Mouse (Mus musculus) cerebellum, adult (tissue): ENCODE data around the gene 1500011B03Rik.
"Not testable (repeated sequence)": the region's sequence is repeated elsewhere in the genome, so short reads cannot be mapped to it uniquely, and the experiment has no call there.

Experiments
- ATAC-seq: cut with Nextera tagmentation; 2 replicates; pipeline ENCODE4 v1.9.2; 2017; ENCODE audit warnings: mild to moderate bottlenecking, moderate library complexity, mixed read lengths; ENCODE audit not compliant: insufficient number of reproducible peaks, low FRiP score, low TSS enrichment

The 1500011B03Rik gene

DNA sequence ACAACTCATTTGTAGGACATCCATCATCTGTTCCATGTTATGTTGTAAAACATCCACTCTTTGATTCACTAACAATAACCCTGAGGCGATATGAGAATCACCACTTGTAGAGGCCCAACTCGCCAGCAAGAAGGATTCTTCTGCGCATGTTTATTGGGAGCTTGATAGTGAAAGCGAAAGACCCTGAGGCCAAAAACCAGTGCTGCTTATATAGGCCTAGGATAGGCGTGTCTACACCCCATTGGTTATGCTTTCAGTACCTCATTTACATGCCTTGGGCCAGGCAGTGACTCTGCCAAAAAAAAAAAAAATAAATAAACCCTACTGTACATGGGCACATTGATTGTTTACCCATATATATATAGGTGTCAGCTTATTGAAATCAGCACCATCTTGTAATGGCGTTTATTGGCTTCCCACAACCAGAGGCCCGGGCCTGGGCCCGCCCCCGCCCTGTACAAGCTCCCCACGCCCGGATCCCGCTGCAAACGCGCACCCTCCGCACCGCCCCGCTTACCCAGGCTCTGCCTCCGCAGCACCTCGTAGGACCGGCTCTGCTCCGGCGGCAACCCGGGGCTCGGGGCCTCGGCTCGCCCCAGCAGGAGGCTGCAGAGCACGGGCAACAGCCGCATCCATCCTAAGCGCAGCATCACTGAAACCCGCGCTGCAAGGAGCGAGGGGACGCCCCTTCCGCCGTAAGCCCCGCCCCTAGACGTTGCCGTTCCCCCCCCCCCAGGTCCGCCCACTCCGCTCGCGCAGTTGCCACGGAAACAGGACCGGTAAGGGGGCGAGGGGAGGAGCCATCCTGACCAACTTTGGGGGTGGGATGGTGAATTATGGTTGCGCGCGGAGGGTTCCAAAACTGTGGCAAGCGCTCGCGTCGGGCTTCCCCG, at the start of gene 1500011B03Rik:
TSS of gene 1500011B03Rik (minus strand) at position 673 of the 893 bp plus-strand sequence.
- peak; percentile 68 for ATAC-seq

DNA sequence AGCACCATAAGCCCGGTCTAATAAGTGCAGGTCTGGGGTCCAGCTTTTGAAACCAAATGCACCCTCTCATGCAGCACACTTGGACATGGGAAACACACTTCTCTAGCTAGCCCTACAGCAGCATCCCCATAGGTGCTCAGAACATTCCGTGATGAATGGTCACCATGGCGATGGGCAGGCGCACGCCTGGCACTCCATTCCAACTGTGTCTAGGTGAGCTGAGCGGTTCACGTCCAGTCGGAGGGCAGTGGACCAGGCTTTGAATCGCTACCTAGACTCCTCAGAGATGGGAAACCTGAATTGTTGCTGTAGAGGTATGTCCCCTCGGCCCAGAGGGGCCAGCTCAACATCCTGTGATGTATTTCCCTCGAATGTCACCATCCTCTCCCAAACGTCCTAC, 42.0 kb upstream of the 1500011B03Rik start:
- ATAC-seq, result no peak

DNA sequence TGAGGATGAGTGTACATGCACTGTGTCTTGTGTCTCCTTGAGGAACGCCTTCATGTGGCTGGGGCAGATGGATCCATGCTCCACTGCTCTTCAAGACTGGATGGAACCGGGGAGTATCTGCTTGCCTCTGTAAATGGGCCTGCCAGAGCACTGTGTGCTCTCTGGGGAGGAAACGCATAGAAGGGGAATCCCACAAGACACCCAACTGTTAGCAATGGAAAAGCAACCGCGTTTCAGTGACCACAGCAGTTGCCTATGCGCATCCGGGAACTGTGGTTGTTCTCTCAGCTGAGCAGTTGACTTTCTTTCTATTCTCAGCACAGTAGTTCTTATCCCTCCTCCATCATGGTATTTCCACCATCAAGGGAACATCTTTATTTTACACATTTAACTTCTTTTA, 41.5 kb upstream of the 1500011B03Rik start:
- no peak for ATAC-seq

DNA sequence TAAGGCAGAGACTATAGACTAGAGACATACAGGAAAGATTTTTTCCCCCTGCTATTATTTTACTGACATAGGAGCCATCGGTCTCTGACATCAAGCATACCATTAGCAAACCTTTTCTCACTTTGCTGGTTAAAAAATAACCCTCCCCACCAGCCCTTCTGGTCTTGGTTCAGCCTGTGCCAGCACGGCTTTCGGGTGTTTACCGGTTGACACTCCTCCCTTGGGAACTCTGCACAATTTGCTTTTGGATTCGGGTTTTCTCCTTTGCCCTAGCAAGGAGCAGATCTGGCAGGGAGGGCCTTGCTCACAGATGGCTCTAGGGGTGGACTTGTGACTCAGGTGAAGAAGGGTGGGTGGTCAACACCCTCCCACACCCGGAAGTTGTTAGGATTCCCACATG, 38.5 kb upstream of the 1500011B03Rik start:
- no peak for ATAC-seq

DNA sequence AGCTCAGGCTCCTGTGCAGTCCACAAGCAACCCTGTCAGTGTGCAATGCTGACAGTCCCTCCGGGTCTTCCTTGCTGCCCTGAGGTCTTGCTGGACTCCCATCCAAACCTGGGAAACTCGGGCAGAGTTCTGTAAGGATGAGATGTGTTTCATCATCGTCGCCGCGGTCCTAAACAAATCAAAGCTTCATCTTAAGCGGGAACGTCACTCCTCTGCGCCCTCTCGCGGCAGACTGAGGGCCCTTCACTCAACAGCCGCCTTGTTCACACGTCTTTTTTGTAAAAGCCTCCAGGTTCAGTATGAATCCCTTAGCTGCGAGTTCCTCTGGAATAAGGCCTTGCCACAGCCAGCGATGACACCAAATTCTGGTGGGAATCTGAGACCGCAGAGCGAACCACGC, 36.0 kb upstream of the 1500011B03Rik start:
- ATAC-seq, result peak; percentile 45; the same call in 1 of the 2 replicates

DNA sequence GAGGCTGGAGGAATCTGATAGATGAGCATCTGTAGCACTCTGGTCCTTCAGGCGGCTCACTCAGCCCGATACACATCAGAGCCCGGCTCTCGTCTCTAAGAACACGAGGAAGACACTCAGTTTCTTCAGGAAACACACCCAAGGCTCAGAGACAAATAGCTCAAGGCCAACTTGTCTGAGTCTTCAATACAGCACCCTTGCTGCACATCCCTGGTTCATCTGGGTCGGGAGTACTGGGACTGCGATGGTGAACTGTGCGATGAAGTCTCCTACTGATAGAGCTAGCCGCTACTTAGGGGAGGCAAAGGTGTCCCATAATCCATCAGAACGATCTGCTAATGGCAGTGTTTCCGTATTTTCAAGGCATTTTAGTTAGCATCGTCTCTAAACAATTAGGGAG, 35.3 kb upstream of the 1500011B03Rik start, which contains the start of gene Gm9936:
TSS of gene Gm9936 (minus strand) at position 101 of the 400 bp plus-strand sequence.
- no peak for ATAC-seq

DNA sequence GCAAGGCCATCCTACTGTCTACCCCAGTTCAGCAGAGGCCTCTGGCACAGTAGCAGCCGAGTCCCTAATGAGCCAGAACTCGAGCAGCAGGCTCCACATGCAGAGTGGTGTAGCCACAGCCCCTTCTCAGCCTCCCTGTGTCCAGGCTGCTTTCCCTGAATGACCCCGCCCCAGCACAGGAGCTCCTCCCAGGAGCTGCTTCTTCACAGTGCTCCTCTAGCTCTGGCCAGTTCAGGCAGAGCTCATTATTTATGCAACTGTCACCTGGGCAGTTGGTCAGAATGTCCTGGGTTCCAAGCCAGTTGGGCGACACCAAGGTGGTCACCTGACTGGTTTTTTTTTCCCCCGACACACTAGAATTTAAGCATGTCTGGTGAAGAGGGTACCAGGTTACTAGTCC, 30.1 kb upstream of the 1500011B03Rik start, which contains the start of gene 4930519G04Rik:
TSS of gene 4930519G04Rik (plus strand) at position 301 of the 400 bp plus-strand sequence.
- ATAC-seq, result not testable (repeated sequence)

DNA sequence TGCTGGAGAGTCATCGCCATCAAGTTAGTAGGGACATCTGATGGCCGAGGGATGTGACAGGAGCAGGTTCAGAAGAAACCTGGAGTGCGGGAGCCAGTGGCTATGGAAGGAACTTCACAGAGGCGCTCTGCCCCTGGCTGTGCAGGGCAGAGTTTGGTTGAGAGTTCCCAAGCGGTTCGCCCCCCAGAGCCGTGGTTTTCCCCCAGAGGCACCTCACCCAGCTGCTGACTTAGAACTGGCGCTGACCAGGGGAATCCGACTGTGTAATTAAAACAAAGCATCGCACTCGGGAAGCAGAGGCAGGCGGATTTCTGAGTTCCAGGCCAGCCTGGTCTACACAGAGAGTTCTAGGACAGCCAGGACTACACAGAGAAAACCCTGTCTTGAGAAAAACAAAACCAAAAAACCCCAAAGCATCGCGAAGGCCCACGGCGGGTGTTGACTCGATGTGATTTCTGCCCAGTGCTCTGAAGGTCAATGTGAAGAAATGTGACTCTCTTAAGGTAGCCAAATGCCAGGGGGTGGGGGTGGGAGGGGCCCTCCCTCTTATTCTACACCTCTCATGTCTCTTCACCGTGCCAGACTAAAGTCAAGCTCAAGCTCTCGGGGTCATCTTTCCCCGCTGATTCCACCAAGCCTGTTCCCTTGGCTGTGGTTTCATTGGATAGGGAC, 28.4 kb upstream of the 1500011B03Rik start:
- no peak for ATAC-seq

DNA sequence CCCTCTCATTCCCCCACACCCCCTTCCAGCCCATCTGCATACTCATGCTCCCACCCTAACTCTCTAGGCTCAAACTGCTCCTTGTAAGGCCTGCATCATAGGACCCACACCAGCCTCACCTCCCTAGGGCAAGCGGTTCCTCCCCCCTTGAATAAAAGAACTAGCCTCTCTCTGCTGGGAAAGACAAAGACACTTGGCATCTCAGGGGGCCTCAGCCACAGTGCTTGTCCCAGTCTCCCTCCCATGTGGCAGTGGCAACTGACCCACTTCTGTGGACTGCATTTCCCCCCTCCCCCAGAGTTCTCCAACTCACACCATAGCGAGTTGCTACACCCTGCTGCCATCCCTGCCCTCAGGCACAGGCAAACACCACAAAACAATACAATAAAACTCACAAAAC, 21.1 kb upstream of the 1500011B03Rik start:
- ATAC-seq, result not testable (repeated sequence)

DNA sequence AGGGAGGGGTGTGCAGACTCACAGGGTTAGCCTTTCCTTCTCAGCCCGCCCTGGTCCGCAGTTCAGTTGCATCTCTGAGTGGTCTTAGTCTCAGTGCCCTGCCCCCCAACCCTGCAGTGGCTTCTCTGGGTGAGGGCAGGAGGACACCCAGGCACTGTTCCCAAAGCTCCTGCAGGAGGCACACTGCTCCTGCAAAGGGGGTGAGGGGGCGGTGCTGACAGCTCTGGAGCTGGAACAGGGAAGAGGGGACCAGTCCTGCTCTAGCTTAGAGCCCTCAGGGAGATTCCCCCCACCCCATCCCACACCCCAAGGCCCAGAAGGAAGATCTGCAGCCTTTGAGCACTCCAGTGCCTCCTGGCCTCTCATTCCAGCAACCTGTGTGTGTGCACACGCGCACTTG, 19.4 kb upstream of the 1500011B03Rik start:
- ATAC-seq, result no peak

DNA sequence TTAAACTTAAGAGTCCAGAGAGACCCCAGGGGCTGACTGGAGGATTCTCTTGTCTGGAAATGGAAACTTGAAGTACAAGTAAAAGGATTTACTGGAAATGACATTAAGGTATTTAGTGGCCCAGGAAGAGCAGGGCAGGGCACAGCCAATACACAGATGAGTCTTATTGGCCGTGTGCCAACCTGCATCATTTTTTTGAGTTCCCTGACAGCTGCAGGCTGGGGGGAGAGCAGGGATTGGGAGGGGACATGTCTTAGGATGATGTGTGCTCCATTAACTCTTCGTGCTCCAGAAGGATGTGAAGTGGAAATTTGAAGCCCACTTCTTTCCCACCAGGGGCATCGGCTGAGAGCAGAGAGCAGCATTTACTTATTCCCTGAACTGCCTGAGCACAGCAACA, 18.9 kb upstream of the 1500011B03Rik start:
- ATAC-seq, result not testable (repeated sequence)

DNA sequence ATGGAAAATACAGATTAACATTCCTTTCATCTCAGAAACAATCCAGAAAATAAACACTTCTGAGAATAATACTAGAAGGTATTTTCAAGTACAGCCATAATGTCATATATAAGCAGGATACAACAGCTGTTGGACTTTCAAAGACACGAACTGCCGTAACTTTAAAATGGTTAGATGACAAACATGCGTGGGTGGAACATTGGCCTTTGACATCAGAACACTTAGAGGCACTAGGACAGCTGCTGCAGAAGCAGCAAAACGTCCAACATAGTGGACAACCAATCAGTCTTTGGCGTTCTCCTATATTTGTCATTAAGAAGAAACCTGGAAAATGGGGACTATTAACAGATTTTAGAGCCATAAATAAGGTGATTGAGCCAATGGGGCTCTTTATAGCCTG, 17.2 kb upstream of the 1500011B03Rik start:
- ATAC-seq, result not testable (repeated sequence)

DNA sequence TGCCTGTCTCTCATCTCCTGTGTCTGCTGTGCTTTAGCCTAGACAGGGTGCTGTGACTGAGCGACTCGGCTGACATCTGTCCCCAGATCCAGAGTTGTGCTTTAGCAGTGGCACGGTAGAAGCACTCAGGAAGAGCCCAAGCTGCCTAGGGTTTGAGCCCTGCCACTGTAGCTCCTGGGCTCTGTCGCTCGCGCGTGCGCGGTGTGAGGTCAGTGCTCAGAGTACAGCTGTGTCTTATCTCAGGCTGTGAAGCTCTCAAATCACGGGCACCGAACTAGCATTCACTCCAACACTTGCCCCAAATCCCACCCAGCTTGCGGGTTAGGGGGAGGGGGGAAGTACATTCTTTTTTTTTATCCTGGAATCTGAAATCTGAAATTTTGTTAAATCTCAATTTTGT, 13.6 kb upstream of the 1500011B03Rik start:
- no peak for ATAC-seq

DNA sequence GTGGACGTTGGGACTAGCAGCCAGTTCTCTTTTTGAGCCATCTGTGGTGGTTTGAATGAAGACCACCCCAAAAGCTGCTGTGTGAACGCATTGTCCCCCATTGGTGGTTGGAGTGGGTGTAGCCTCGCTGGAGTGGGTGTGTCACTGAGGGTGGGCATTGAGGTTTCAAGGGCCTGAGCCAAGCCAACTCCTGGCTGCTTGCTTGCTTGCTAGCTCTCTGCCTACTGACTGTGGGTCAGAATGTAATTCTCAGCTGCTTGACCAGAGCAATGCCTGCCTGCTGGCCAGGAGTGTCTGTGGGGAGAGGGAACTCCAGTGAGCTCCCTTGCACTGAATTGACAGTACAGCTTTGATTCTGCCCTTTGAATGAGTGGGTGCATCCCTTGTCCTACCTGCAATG, 6.5 kb upstream of the 1500011B03Rik start:
- no peak for ATAC-seq

DNA sequence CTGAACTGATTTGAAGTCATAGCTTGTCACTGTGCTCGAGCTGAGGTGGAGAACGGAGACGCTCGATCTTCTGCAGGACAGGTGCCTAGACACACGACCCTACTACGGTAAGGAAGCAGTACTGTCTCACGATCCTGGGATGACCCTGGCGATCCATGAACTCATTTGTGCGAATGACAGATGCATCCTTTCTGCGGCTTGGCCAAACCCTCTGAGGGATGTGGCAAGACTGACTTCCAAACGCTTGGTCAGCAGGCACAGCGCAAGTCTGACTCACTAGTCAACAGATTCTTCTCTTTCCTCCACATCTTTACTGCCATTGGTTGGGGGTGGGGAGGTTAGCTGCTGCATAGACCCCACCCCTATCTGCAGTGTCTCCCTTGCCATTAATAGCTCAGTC, 4.2 kb upstream of the 1500011B03Rik start:
- no peak for ATAC-seq

DNA sequence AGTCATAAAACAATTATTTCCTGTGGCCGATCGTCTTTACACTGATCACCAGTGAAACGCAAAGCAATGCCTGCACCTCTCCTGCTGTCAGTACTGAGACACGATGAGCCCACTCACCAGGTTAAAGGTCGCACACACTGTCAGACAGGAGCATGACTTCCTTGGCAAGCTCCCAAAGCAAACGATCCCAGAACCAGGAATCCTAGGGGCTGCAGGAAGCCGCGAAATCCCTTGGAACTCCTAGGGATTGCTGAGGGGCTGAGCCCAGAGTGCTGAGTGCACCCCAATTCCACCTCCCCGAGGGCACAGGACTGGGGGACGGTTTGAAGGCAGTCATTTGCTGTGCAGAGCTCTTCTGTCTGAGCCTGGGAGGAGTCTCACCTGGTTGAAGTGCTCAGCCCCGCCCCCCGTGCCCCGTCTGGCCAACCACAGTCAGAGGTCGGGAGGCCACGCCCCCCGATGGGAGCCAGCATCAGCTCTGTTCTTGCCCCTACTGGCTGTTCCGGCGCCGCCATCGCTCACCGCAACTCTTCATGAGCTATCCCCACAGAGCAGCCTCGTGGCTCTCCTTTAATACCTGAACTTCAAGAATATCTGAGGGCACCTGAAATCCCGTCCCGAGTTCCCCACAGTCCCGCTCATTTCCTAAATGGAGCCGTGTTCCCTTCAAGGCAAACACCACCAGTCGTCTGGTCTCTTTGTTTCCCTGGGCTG, 2.9 kb upstream of the 1500011B03Rik start:
- ATAC-seq, result peak; percentile 74; the same call in 1 of the 2 replicates

DNA sequence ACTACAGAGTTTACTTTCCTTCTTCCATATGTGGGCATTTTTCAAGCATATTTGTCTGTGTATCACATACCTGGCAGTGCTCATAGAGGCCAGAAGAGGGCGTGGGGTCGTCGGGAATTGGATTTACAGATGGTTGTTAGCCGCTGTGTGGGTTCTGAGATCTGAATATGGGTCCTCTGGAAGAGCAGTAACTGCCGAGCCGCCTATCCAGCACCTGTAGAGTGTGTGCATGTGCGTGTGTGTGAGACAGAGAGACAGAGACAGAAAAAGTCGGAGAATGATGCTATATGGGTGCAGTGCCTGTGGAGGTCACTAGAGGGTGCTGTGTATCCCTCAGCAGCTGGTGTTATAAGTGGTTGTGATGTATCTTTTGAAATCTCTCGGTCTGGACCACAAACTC, 929 bp upstream of the 1500011B03Rik start:
- ATAC-seq, result no peak

DNA sequence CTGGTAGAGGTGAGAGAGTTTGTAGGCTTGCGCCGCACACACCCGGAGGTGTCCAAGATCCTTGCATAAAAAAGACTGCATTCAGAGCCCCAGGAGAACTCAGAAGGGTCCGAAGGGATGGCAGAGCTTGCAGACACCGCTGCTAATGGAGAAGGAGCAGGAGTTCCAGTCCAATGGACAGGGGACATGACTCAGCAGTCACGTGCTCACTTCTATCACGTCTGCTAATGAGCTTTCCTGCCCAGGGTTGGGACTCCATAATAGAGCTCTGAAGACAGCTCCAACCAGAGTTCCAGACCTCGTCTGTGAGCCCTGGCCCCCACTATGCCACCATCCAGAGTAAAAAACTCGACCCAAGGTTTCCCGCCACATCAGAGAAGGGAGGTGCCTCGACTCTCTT, 5.1 kb downstream of the 1500011B03Rik start:
- ATAC-seq, result no peak

DNA sequence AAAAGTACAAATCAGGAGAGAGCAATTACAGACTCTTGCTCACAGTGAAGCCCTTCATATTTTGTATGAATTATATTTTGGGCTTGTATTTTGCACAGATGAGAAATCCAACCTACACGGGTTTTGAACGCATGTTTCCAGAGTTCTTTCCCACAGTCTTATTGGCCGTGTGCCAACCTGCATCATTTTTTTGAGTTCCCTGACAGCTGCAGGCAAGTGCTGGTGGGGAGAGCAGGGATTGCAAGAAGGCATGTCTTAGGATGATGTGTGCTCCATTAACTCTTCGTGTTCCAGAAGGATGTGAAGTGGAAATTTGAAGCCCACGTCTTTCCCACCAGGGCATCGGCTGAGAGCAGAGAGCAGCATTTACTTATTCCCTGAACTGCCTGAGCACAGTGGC, 6.7 kb downstream of the 1500011B03Rik start:
- ATAC-seq, result no peak

DNA sequence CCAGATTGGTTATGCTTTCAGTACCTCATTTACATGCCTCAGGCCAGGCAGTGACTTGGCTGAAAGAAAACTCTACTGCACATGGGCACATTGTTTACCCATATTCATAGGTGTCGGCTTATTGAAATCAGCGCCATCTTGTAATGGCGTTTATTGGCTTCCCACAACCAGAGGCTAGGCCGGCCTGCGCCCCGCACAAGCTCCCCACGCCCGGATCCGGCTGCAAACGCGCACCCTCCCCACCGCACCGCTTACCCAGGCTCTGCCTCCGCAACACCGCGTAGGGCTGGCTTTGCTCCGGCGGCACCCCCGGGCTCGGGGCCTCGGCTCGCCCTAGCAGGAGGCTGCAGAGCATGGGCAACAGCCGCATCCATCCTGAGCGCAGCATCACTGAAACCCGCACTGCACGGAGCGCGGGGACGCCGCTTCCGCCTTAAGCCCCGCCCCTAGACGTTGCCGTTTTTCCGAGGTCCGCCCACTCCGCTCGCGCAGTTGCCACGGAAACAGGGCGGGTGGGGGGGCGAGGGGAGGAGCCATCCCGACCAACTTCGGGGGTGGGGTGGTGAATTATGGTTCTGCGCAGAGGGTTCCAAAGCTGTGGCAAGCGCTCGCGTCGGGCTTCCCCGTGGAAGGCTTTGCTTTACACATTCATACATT, 9.6 kb downstream of the 1500011B03Rik start:
- ATAC-seq, result peak; percentile 91
